Mouse (Mus musculus) heart, adult 11 months (tissue): Measurements from ENCODE around the gene Rnaseh2c.

Experiments used
- DNase-seq: peaks from one replicate; pipeline ENCODE4 v3.0.0; 2022

Gene Rnaseh2c

DNA sequence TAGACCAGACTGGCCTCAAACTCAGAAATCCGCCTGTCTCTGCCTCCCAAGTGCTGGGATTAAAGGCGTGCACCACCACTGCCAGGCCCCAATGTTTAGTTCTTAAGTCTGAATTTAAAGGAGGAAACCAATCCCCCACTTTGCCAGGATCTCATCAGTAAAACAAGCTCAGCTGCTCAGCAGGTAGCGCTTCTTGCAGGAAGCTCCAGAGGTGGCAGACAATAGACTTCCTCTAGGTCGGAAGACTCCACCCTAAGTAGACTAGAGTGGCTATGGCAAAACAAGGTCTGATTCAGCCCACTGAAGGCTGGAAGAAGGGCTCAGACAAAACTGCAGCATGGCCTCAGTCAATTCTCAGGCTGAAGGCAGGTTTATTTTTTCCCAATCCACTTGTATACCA is 21.7 kb upstream of the Rnaseh2c start:
- DNase-seq: no peak

DNA sequence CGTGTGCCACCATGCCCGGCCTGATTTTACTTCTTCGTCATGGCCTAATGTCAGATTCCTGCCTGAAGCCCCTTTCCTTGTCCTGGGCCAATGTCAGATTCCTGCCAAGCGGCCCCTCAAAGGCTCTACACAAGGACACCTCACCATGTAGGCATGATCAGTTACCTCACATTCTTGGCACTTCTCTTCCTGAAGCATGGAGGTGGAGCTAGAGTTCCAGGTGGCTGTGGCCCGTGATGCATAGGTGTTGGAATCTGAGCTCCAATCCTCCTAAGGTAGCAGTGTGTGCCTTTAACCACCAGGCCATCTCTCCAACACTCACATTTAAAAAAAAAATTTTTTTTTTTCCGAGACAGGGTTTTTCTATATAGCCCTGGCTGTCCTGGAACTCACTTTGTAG is 20.9 kb upstream of the Rnaseh2c start:
- peak; percentile 66 for DNase-seq

DNA sequence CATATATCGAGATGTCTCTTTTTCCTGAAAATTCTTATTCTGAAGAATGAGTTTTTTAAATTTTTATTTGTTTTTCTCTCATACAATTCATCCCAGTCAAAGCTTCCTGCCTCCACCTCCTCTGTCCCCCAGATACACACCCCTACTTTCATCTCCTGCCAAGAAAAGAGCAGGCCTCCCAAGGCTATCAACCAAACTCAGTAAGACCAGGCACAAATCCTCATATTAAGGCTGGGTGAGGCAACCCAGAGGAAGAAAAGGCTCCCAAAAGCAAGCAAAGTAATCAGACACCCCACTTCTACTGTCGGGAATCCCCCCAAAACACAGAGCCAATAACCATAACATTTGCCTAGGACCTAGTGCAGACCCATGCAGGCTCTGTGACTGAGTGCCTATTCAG is 19.7 kb upstream of the Rnaseh2c start:
- no peak for DNase-seq

DNA sequence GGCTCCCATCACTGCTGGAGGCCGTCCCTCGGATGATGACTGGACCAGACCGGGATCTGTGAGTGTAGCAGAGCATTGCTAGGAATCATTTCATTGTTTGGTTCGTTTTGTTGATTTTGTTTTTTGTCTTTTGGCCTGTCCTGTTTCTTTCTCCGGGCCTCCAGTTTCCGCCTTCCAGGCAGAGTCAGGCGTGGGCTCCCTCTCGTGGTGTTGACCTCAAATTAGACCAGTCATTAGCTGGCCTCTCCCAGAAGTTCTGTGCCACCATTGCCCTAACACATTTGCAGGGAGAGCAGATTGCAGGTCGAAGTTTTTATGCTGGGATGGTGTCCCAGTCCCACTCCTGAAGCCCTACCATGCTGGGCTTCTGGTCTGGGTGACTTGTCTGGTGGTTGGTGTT is 12.5 kb upstream of the Rnaseh2c start:
- peak; percentile 74 for DNase-seq

DNA sequence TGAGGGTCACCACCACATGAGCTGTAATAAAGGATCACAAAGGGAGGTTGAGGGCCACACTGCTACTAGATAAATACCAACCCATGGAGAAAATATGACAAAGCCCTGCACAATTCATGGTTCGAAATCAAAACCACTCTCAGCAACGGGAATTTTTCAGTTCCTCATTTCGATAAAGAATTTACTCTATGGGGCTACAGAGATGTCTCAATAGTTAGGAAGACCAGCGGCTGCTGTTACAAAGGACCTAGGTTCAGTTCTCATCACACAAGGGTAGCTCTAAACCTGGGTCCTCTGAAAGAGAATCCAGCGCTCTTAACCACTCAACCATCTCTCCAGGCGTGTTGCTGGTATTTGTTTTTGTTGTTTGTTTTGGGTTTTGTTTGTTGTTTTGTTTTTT is 9.8 kb upstream of the Rnaseh2c start:
- DNase-seq: no peak

DNA sequence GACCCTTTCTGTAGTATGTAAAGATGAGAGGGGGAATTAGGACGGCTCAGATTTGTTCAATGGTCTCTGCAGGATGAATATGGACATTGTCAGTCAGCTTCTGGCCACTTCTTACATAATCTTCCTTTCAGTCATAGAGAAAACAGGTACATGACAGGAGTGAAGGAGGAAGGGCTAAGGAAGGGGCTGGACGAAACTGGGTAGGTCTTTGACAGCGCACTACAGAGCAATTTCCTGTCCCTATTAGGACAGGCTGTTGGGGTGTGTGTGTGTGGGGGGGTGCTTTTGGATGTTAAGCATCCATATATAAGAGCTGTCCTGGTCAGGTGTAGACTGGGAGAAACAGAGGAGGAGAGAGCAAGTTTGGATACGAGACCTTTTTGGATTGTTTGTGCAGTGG is 2.4 kb upstream of the Rnaseh2c start:
- no peak for DNase-seq

DNA sequence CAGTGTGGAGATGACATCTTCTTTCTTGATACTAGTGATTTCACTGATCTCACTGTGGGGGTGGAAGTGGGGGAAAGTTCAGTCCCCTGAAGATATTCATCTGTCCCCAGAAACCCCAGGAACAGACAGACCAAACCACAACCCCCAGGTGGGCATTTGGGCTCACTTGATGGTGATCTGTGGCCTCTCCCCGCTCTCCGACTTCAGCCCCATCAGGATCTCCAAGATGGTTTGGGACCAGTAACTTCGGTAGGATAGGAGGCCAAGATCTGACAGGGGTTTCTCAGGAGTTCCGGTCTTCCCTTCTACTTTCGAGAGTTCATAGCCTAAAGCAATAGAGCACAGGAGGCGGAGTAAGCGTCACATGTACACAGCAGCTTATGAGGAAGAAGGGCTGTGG is 2.0 kb downstream of the Rnaseh2c start:
- peak; percentile 90 for DNase-seq

DNA sequence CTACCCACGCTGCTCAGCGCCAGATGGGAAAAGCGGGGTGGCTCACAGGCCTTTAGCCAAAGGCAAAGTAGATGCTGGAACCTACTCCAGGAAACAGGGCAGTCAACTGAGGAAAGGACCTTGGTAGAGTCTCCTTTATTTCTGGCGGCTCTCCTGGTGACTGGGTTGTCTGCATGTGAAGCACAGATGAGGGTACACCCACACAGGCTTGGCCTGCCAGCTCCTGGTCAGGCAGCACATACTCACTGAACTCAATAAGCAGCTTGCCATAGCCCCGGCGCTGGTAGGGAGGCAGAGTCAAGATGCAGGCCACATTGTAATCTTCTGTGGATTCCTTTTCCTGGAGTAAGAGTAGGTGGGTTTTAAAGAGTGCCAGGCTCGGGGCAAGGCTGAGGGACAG is 3.5 kb downstream of the Rnaseh2c start:
- DNase-seq: no peak

DNA sequence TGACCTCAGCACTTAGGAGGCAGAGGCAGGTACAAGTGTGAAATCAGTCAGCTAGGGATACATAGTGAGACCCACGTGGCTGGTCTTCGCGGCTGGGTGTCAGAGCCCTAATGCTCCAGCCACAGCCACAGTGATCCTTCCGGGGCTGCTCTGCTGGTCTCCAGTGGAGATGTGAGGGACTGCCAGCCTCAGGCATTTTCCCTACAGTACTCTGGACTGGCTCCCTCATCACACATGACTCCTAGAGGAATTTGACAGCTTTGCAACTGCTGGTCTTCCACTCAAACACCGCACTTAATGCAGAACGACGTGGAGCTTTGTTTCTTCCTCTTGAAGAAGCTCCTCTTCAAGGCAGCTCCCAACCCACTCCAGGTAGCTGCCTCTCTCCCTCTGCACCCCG is 4.5 kb downstream of the Rnaseh2c start:
- no peak for DNase-seq

DNA sequence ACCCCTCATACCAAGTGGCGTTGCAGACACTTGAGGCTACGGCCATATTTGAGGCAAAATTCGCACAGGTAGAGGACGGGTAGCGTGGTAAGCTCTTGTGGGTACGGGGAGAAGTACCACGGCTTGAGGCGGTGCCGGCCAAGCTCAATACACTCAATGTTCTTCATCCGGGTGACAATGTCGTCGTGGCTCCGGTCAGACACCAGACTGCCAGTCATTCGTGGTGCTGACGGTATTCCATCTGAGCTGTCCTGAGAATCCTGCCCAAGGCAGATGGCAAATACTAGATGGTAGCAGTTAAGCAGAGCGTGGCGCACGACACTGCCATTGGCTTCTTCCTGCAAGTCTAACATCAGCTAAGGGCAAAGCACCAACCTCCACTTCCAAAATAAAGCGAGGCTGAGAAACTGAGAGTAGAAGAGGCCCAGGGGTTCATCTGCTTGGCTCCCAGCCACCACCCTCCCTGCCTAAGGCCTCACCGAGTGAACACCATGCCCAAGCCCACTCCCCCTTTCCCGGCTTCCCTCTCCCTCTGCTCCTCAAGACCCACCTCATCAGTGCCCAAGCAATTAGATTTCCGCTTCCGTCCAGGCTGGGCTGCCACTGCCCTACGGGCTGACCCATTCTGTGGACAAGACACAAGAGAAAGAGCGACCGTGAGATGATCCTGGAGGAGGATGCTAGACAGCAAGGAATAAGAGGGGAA is 6.2 kb downstream of the Rnaseh2c start:
- peak; percentile 92 for DNase-seq

DNA sequence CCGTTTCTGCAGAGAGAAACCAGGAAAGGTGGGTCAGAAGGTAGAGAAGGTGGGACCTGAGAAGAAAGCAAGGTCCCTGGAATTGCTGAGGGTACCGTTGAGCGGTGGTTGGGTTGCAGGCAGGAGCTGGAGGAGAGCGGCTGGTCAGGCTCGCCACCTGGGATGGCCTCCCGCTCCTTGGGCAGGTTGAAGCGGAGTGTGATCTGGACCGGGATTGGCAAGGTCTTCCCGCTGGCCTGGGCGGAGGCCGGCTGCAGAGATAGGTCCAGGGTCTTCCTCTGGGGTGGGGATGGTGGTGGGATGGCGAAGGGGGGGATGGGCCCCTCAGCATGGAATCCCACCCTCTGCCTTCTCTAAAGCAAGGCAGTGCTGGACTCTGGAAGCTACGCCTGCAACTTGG is 7.0 kb downstream of the Rnaseh2c start:
- DNase-seq: peak; percentile 92

DNA sequence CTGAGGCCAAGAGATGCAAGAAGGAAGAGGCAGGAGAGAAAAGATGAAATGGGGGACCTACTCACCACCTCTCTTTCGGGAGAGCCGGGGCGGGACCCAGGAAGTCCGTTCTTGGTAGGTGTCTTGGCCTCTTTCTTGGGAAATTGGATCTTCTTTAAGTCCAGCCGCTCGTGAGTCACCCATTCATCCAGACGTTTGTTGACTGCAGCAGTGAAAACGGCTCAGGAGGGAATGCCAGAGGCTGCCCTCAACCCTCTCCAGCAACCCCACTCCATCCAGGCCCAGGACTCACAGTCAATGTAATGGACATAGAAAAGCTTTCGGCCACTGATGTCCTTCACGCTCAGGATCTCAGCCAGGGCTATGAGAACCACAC is 7.5 kb downstream of the Rnaseh2c start:
- no peak for DNase-seq

DNA sequence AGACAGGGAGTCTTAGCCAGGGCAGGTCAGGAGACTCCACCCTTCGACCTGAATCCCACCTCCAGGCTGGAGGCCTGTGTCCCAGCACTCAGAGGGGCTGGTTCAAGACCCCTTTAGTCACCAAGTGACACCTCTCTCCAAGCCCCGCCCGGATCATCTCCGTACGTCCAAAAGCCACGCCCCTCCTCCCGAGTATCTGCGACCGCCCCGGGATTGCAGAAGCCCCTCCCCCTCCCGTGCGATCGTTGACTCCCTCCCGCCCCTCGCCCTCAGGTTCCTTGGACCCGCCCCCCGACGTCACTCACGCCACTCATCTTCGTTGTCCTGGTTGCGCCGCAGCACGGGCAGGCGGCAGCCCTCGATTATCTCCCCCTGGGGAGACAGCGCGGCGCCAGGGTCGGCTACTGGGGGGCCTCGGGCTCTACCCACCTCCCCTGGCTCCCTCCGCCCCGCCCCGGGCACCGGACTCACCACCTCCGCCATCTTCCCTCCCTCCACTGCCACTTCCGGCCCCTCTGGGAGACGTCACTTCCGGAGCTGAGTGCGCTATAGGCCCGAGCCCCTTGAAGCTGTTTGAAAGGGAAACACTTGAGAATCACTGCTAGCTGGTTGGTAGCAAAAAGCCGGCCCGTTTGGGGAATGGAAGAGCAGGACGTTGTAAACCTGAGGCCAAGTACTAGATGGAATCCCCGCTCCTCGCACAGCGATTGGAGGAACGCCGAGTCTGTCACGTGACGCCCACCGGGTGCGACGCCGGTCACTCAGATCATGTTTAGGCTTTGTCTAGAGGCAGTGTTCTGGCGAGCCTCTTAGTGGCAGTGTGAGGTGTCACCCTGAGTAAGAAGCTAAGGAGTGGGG is 8.1 kb downstream of the Rnaseh2c start, which contains the start of gene Kat5:
Gene Kat5, minus strand, starts transcription at position 691 of the 858 bp plus-strand sequence.
- DNase-seq: peak; percentile 99

DNA sequence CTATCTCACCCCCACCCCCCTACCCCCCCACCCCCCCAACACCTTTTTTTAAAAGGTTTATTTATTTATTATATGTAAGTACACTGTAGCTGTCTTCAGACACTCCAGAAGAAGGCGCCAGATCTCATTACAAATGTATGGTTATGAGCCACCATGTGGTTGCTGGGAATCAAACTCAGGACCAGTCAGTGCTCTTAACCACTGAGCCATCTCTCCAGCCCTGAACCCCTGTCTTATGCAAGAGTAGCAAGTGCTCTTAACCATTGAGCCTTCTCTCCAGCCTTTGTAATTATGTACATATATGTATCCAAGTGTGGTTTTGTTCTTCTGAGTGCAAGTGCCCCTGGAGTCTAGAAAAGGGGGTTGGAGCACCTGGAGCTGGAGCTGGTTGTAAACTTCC is 10.3 kb downstream of the Rnaseh2c start:
- DNase-seq: peak; percentile 84

DNA sequence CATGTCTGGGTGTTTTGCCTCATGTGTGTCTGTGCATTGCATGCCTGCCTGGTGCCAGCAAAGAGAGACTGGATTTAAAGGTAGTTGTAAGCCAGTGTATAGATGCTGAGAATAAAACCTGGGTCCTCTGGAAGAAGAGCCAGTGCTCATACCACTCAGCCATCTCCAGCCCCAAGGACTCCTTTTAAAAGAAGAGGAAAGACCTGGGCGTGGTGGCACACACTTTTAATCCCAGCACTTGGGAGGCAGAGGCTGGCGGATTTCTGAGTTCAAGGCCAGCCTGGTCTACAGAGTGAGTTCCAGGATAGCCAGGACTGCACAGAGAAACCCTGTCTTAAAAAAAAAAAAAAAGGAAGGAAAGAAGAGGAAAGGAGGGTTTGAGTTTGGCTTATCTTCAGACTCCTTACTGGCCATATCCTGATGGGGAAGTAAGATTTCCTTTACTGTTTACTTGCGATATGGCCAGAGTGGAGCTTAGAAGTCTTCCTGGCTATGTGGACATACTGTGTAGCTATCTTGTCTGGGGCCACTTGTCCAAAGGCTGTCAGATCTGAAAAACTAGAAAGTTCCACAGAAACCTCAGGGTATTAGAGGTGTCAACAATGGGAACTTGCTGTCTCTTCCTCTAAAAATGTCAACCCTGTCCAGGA is 11.2 kb downstream of the Rnaseh2c start:
- no peak for DNase-seq

DNA sequence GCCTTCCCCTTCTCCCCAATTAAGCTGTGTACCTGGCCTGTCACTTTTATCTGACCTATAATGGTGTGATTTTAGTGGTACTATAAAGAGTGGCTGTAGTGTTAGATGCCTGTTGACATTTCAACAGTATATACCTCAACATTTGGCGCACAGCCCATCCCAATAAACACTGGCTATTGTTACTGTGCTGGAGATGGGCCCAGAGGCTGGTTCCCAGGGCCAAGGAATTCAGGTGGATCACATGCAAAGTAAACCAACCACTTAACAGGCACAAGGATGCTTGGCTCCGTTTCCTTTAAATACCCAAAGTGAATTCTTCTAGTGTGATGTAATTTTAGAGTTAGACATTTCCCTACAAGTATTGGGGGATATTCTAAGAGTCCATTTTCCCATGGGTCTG is 13.3 kb downstream of the Rnaseh2c start:
- DNase-seq: peak; percentile 84

DNA sequence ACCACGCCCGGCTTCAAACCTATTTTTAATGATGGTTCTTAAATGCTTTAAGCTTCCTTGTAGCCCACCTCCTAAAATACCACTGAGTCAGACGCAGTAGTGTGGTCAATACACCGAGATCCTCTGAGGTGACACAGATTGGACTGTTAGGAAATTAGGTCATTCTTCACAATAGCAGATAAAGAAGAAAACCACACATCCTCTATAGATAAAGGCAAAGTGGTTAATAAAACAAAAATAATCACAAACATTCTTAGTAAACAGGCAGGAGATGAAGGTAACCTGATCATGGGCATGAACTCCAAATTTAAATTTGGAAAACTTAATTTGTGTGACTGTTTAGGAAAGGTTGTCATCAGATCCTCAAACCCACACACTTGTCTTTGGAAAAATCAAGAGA is 18.3 kb downstream of the Rnaseh2c start:
- no peak for DNase-seq

DNA sequence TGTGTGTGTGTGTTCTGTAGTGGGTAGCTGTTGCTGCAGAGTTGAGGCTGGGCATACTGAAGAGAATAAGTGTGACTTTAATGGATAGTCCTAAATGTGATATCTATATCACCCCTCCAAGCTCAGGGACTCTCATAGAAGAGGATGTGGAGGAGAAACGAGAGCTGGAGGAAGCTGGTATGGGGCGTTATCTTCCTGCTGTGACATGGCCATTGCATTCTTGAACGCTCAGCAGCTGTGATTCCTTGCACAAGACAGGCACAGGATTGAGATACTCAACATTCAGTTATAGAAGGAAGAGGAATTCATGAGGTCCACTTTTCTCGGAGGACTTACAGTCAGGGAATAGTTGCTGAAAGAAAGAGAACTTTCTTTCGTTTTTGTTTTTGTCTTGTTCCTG is 20.2 kb downstream of the Rnaseh2c start:
- DNase-seq: no peak

DNA sequence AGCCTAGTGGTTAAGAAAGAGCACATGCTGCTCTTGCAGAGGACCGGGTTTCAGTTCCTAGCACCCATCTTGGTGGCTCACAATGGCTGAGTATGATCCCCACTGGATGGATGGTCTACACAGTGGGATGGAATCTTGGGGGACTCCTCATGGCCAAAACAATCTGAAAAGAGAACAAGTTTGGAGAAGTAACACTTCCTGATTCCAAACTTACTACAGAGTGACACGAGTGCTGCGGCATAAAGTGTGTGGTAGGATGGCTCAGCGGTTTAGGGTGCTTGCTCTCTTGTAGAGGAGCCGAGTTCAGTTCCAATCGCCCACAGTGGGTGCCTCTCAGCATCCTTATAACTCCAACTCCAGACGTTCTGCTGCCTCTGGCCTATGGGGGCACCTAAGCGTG is 23.6 kb downstream of the Rnaseh2c start:
- peak; percentile 86 for DNase-seq

DNA sequence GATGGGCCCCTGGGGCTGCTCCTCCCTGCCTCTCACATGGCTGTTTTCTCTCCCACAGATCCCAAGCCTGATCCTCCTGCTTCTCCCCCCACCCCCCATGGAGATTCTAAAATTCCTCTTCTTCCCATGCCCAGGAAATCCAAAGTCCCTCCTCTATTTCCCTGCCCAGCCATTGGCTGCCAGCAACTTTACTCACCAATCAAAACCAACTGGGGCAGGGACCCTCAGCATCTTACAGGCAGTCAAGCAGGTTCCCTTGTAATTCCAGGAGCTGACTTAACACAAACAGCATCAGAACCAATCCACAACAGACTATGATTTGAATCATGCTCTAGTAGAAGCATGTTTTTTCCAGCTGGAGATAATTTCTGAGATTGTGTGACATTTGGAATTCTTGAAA is 28.2 kb downstream of the Rnaseh2c start:
- DNase-seq: no peak

DNA sequence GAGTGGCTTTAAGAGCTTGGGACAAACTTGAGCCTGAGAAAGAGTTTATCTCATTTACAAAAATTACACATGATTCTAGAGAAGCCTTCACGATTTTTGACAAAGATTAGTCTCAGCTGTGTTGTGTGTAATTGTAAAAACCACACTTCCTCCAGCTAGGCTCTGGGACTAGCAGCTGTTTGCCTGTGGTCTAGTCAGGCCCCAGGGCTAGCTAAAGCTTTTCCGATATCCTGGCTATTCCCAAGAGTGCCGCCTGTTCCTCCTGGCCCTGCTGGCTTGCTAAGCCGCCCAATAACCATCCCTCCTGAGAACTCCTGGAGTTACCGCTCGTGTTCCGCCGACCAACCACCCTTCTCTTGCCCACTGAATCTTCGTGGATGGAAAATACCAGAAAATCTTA is 30.4 kb downstream of the Rnaseh2c start:
- DNase-seq: peak; percentile 93

DNA sequence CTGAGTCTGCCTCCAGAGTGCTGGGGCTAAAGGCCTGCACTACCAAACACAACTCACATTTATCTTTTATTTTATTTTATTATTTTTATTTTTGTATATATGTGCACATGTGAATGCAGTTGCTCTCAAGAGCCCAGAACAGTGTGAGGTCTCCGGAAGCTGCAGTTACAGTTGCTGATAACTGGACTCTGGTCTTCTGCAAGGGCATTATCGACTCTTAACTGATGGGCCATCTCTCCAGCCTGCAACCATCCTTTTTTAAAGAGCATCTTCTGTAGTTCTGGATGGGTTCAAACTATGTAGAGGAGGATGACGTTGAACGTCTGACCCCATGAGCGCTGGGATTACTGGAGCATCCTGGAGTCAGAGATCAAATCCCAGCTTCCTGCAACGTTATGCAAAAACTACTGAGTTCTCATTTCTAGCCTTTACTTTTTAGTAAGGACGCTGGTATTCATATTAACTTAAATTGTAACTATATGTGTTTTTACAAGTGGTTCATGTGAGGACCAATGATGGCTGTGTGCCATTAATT is 34.4 kb downstream of the Rnaseh2c start:
- DNase-seq: peak; percentile 92

DNA sequence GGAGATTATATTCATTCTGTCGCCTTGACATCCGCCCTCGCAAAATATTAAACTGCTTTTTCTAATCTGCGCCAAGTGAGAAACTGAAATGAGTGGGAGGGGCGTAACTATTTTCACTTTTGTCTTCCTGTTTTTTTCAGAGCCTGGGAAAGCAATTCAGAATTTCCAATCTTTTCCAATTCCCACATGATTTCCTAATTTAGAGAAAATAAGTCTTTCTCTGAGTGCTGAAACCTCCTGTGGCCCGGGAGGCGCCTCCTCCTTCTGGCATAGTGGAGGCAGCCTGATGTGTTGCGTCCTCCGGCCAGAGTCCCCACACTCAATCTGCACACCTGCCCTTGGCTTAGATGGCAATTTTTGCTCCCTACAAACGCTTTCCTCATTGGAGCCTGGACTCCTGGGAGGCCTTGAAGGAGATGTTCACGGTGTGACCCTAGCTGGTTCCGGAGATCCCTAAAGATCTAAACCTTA is 34.9 kb downstream of the Rnaseh2c start:
- DNase-seq: peak; percentile 98
